Mouse (Mus musculus) 3T3-L1 (cell line): Measurements from ENCODE around the gene Gsk3b.
"Not testable (repeated sequence)": the region's sequence is repeated elsewhere in the genome, so short reads cannot be mapped to it uniquely, and the experiment has no call there.

ENCODE experiments used
- DNase-seq: peaks from one replicate; pipeline ENCODE4 v3.0.0-alpha.2; 2015; ENCODE audit warnings: low read depth, low spot score

The Gsk3b gene

GRCm38 (mm10) chr16:38100569-38100968 is 11.8 kb downstream of the Gsk3b start:
- no peak for DNase-seq

GRCm38 (mm10) chr16:38105453-38105852 is 16.7 kb downstream of the Gsk3b start:
- DNase-seq = no peak

- no peak for DNase-seq
These were observed 17.7 kb downstream of the Gsk3b start for GRCm38 (mm10) chr16:38106542-38106941.

- no peak for DNase-seq
These were observed 21.2 kb downstream of the Gsk3b start for GRCm38 (mm10) chr16:38110001-38110400.

DNA sequence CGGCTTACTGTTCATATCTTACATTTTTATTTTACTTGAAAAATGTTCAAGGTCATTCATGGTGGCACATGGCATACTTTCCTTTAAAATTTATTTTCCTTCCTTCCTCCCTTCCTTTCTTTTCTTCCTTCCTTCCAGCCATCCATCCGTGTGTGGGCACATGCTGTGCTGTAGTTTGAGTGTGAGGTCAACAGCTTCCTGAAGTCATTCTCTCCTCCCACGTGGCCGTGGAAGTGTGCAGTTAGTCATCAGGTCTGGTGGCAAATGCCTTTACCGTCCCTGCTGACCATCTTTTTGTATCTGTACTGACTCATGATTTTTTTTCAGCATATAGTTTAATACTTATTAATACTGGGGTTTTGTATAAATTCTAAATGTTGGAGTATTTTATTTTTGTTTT is 21.8 kb downstream of the Gsk3b start:
- DNase-seq = no peak

DNA sequence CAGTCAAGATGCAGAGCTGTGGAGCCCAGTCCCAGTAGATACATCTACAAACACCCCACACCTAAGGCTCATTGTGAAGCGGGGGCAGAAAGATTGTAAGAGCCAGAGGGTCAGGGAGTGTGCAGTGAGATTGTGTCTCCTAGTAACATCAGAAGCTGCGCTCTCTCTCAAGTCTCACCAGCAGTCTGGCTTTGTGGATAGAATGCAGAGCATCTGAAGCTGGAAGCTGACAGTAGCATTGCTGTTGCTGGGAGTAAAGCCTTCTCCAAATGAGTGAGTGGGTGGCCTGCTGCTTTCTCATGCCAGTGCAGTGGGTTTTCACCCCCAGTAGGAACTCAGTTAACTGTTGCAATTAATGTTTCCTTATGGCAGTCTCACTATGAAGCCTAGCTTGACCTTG is 25.3 kb downstream of the Gsk3b start:
- no peak for DNase-seq

GRCm38 (mm10) chr16:38117909-38118308 is 29.1 kb downstream of the Gsk3b start:
- not testable (repeated sequence) for DNase-seq

DNA sequence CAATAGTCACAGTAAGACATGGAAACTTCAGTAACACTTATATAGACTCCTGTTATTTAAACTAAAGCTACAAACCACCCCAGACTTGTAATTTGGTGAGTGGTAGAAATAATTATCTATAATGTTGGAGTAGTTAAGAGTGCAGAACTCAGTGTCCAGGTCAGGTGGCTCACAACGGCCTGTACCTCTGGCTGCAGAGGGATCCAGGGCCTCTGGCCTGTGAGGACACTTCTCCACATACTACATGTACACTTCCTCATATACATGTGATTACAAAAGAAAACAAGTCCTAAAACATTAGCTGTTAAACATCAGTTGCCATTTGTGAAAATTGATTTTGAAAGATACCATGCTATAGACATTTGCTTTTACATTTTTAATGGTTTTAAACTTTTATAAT is 29.9 kb downstream of the Gsk3b start:
- DNase-seq = no peak

- DNase-seq = no peak
These were observed 30.5 kb downstream of the Gsk3b start for GRCm38 (mm10) chr16:38119286-38119685.

GRCm38 (mm10) chr16:38129171-38129570 is 40.4 kb downstream of the Gsk3b start:
- DNase-seq = no peak

GRCm38 (mm10) chr16:38131041-38131440 is 42.2 kb downstream of the Gsk3b start:
- DNase-seq = no peak

DNA sequence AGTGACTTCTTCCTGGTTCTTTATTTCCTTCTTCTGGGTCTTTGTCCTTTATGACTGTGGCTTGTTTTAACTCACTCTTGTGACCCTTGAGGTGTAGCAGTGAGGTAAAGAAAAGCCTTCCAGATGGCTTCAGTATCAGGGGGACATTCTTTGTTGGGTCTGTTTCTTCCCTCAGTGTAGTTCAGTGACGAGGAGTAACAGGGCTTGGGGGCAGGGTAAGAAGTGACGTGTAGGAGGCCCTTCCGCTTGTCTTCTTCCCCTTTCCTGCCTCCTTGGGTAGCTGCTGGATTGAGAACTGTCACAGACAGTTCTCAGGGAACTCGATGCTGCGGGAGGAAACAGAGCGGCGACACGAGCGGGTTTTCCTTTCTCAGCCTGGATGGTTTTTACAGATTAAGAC is 43.0 kb downstream of the Gsk3b start:
- no peak for DNase-seq

DNA sequence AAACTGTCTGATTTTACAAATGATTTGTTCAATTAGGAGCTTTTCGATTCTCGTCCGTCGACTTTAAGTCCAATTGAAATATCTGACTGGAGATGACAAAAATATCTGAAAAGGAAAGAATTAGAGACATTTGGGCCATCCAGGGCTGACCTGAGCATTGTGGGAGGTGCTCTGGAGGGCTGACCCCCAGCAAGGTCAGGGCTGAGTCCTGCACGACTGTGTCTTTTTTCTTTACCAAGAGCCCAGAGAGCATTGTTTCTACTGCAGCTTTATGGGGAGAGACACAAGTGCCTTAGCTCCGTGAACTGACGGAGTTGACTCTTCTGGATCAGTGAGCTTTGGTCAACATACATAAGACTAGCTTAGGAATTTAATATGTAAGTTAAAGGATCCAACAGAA is 43.4 kb downstream of the Gsk3b start:
- no peak for DNase-seq

DNA sequence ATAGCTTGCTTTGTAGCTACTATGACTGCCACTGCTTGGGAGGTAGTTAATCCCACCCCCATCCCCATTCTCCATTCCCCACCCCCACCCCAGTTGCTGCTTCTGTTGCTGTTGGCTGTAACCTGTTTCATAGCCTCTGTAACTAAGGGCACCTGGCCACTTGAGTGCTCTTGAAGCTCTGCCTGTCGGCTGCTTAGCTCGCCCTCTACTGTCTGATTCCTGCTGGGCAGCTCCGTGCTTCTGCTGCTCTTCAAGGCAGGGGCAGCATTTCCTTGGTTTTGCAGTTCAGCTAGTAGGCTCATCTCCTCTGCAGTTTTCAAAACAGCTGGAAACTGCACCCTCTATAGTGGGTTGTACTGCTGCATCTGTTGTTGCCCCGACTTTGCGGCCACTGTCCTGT is 48.5 kb downstream of the Gsk3b start:
- peak; percentile 39 for DNase-seq

GRCm38 (mm10) chr16:38144898-38145297 is 56.1 kb downstream of the Gsk3b start:
- no peak for DNase-seq

GRCm38 (mm10) chr16:38150555-38150954 is 61.8 kb downstream of the Gsk3b start:
- DNase-seq = no peak

DNA sequence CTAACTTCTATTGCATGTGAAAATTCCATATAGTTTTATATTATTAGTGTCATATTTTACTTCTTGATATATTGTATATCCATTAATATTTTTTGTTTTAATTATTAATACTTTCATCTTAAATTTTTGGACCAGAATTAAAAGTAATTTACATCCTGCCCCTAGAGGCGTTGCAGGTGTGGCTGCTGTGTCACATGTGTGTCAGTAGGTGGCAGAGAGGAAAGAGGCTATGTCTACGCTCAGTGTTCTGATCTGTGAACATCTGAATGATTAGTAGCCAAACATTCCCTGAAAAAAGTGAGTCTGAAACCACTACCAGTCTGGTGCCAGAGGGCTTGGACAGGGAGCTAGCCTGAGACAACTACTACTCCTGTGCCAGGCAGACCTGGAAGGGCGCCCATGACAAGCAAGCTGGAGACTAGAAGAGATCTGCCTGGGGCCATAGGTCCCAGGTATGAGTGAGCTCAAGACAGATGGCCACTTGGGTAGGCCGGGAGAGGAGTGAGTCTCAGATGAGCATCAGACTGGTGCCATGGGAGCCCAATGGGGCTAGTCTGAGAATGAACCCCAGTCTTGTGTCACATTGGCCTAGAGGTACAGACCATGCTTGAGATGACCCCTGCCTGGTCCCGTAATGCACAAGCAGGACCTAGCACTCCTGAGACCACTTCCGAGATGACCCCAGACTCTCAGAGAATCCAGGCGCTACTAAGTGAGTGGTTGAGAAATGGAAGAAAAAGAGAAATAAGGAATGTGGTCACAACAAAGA is 69.2 kb downstream of the Gsk3b start:
- no peak for DNase-seq

GRCm38 (mm10) chr16:38162019-38162418 is 73.2 kb downstream of the Gsk3b start:
- no peak for DNase-seq

DNA sequence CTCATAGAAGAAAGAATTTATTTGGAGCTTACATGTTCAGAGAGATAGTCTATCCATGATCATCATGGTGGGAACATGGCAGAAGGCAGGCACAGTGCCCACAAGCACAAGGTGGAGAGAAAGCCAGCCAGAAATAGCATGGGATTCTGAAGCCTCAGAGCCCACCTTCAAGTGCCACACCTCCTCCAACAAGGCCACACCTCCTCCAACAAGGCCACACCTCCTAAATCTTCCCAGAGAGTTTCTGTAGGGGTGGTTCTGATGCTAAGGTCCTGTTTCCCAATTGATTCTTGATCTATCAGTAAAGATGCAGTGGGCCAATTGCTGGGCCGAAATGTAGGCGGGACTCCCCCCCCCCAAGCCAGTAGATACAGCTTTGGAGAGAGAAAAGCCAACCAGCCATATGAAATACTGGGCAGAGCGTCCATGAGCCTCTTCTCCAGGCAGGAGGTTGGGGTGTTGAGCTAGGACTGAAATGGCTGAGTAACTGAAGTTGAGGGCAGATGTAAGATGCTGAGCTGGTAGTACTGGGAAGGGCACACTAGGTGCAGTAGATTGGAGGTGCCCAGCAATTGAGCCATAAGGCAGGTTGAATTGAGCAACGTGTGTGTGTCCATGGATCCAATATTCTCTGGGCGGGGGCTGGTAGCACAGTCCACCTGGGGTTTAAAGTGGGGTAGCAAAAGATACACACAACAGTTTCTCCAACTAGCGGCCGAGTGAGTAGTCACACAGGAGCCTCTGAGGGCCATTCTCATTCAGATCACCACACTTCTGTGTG is 76.2 kb downstream of the Gsk3b start:
- DNase-seq = no peak

GRCm38 (mm10) chr16:38168971-38169370 is 80.2 kb downstream of the Gsk3b start:
- no peak for DNase-seq

DNA sequence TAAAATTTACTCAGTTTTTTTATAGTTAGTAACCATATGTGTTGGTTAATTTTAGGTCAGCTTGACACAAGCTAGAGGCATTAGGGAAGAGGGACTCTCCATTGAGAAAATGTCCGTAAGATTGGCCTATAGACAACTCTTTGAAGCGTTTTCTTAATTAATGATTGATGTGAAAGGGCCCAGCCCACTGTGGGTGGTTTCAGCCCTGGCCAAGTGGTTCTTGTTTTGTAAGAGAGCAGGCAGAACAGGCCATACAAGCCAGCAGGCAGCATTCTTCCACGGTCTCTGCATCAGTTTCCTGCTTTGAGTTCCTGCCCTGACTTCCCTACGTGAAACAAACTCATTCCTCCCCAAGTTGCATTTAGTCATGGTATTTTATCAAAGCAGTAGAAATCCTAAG is 90.3 kb downstream of the Gsk3b start:
- DNase-seq = no peak

DNA sequence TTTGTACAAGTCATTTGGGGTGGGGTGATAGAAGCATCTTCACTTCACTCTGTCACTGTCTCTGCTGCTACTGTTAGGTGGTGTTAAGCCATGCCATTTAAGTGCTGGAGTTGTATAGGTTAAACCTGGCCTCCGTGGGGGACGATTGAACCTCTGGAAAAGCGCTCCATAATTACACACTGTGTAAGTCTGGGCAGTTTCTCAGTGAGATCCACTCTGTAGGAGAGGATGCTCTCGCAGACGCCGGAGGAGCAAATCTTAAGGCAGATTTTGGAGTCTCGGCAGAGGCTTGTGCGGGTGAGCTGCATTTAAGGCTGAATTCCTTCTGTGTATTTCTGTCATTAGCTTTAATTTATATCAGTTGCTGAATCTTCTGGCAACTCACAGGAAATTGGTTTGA is 92.6 kb downstream of the Gsk3b start:
- no peak for DNase-seq

- DNase-seq = no peak
These were observed 96.0 kb downstream of the Gsk3b start for GRCm38 (mm10) chr16:38184657-38185269.
